Mouse (Mus musculus): ENCODE measurements around the gene Ipo7.

Gene Ipo7

GRCm38 (mm10) chr7:110018117-110018630 lies at the start of gene Ipo7:
Gene Ipo7 (plus strand): TSS chr7:110018274.
- peak; percentile 96 for DNase-seq (ENCODE audit: low read depth, low spot score)

- no peak for DNase-seq (ENCODE audit: low read depth, low spot score)
Observed at GRCm38 (mm10) chr7:109968924-109969450, 49.1 kb upstream of the Ipo7 start.

GRCm38 (mm10) chr7:109969542-109969941 lies 48.5 kb upstream of the Ipo7 start:
- DNase-seq (ENCODE audit: low read depth, low spot score) = no peak

- DNase-seq (ENCODE audit: low read depth, low spot score) = no peak
Observed at GRCm38 (mm10) chr7:109975966-109976715, 41.9 kb upstream of the Ipo7 start.

GRCm38 (mm10) chr7:109977131-109977530 lies 40.9 kb upstream of the Ipo7 start:
- peak; percentile 50 for DNase-seq (ENCODE audit: low read depth, low spot score)

- DNase-seq (ENCODE audit: low read depth, low spot score) = peak; percentile 83
Observed at GRCm38 (mm10) chr7:109984608-109985007, 33.5 kb upstream of the Ipo7 start.

GRCm38 (mm10) chr7:109985661-109986132 lies 32.4 kb upstream of the Ipo7 start:
- DNase-seq (ENCODE audit: low read depth, low spot score) = peak; percentile 77

- peak; percentile 100 for DNase-seq (ENCODE audit: low read depth, low spot score)
Observed at GRCm38 (mm10) chr7:109986133-109986669, 31.9 kb upstream of the Ipo7 start.

GRCm38 (mm10) chr7:109986775-109987174 lies 31.3 kb upstream of the Ipo7 start, which contains the start of gene Tmem41b:
Gene Tmem41b (minus strand): TSS chr7:109986929.
- DNase-seq (ENCODE audit: low read depth, low spot score) = peak; percentile 55

- DNase-seq (ENCODE audit: low read depth, low spot score) = no peak
Observed at GRCm38 (mm10) chr7:109991286-109991685, 26.8 kb upstream of the Ipo7 start.

- DNase-seq (ENCODE audit: low read depth, low spot score) = peak; percentile 57
Observed at GRCm38 (mm10) chr7:109993157-109993959, 24.7 kb upstream of the Ipo7 start.

GRCm38 (mm10) chr7:109998388-109998787 lies 19.7 kb upstream of the Ipo7 start:
- DNase-seq (ENCODE audit: low read depth, low spot score) = peak; percentile 67

GRCm38 (mm10) chr7:110002092-110002491 lies 16.0 kb upstream of the Ipo7 start:
- DNase-seq (ENCODE audit: low read depth, low spot score) = no peak

- no peak for DNase-seq (ENCODE audit: low read depth, low spot score)
Observed at GRCm38 (mm10) chr7:110002968-110003367, 15.1 kb upstream of the Ipo7 start.

- no peak for DNase-seq (ENCODE audit: low read depth, low spot score)
Observed at GRCm38 (mm10) chr7:110005976-110006375, 12.1 kb upstream of the Ipo7 start.

GRCm38 (mm10) chr7:110006471-110007195 lies 11.4 kb upstream of the Ipo7 start:
- peak; percentile 57 for DNase-seq (ENCODE audit: low read depth, low spot score)

GRCm38 (mm10) chr7:110008513-110008912 lies 9.6 kb upstream of the Ipo7 start:
- no peak for DNase-seq (ENCODE audit: low read depth, low spot score)

GRCm38 (mm10) chr7:110009084-110009483 lies 9.0 kb upstream of the Ipo7 start:
- DNase-seq (ENCODE audit: low read depth, low spot score) = no peak

- no peak for DNase-seq (ENCODE audit: low read depth, low spot score)
Observed at GRCm38 (mm10) chr7:110011417-110011816, 6.7 kb upstream of the Ipo7 start.

- no peak for DNase-seq (ENCODE audit: low read depth, low spot score)
Observed at GRCm38 (mm10) chr7:110014272-110014671, 3.8 kb upstream of the Ipo7 start.

All from R1 (cell line).